Mouse (Mus musculus): Measurements from ENCODE around the gene Dctpp1. TPM values are rescaled to one million over a fixed set of nuclear protein-coding genes. Genes with fewer than 3 reads are reported as not detected.

Gene Dctpp1
- polyA plus RNA-seq, 1 experiment from 2014 or later = 96.8 TPM

- H3K4me1 ChIP-seq (ENCODE audit: insufficient read depth) = peaks cover 18% of the 10 kb centered on the region
- DNase-seq = peak; percentile 37
These were observed 12.8 kb upstream of the Dctpp1 start for GRCm38 (mm10) chr7:127273118-127273923.

GRCm38 (mm10) chr7:127272566-127272965 lies 12.1 kb upstream of the Dctpp1 start:
- Histone ChIP-seq H3K27ac (ENCODE audit: low read depth) (peak overlapping the region; percentile 94), H3K27me3 (ENCODE audit: insufficient read depth, low read length) (no peaks in the 10 kb centered on the region), H3K4me1 (ENCODE audit: insufficient read depth) (peaks cover 11% of the 10 kb centered on the region; the same call in 1 of the 2 replicates), H3K9me3 (ENCODE audit: low read length) (peaks cover 6% of the 10 kb centered on the region; the same call in 1 of the 2 replicates), H3K36me3 (replicated peaks; ENCODE audit: insufficient read depth, low read length) (peaks cover 9% of the 10 kb centered on the region), H3K9ac (replicated peaks) (peak overlapping the region; percentile 98), H3K4me2 (ENCODE audit: low read depth, low read length) (peak overlapping the region; percentile 96), H3K4me3 (ENCODE audit: low read depth, low read length) (peak overlapping the region; percentile 87)
- WGBS (ENCODE audit: insufficient replicate concordance) = 79% methylated on average over 15 of the region's 15 CpGs
- no peak for ATAC-seq
- no peak for DNase-seq
- no peak for TF ChIP-seq CTCF (IDR thresholded peaks at IDR 0.05; ENCODE audit: low read depth)
- TF ChIP-seq EP300 (IDR thresholded peaks at IDR 0.05; ENCODE audit: low read depth) = no peak

More at GRCm38 (mm10) chr7:127273118-127273923, 12.8 kb upstream of the Dctpp1 start:
- Histone ChIP-seq H3K36me3 (replicated peaks; ENCODE audit: insufficient read depth, low read length) (peaks cover 9% of the 10 kb centered on the region), H3K9me3 (ENCODE audit: low read length) (peaks cover 4% of the 10 kb centered on the region; the same call in 1 of the 2 replicates), H3K4me3 (ENCODE audit: low read depth, low read length) (peak overlapping the region; percentile 87), H3K9ac (replicated peaks) (peak overlapping the region; percentile 98), H3K27ac (ENCODE audit: low read depth) (peak overlapping the region; percentile 94), H3K27me3 (ENCODE audit: insufficient read depth, low read length) (no peaks in the 10 kb centered on the region), H3K4me2 (ENCODE audit: low read depth, low read length) (peak overlapping the region; percentile 96)
- TF ChIP-seq CTCF (IDR thresholded peaks at IDR 0.05; ENCODE audit: low read depth) = no peak
- peak; percentile 12 for ATAC-seq
- 10% methylated on average over 41 of the region's 50 CpGs for WGBS (ENCODE audit: insufficient replicate concordance)

- Histone ChIP-seq H3K4me1 (ENCODE audit: insufficient read depth) (peaks cover 11% of the 10 kb centered on the region; the same call in 1 of the 2 replicates), H3K4me2 (ENCODE audit: low read depth, low read length) (peak overlapping the region; percentile 96), H3K27ac (ENCODE audit: low read depth) (peak overlapping the region; percentile 73), H3K9ac (replicated peaks) (peak overlapping the region; percentile 53), H3K27me3 (ENCODE audit: insufficient read depth, low read length) (no peaks in the 10 kb centered on the region), H3K9me3 (ENCODE audit: low read length) (peaks cover 6% of the 10 kb centered on the region; the same call in 1 of the 2 replicates), H3K36me3 (replicated peaks; ENCODE audit: insufficient read depth, low read length) (peaks cover 9% of the 10 kb centered on the region), H3K4me3 (ENCODE audit: low read depth, low read length) (peak overlapping the region; percentile 87)
- DNase-seq = no peak
- 84% methylated on average over 4 of the region's 4 CpGs for WGBS (ENCODE audit: insufficient replicate concordance)
- TF ChIP-seq CTCF (IDR thresholded peaks at IDR 0.05; ENCODE audit: low read depth) (no peak), EP300 (IDR thresholded peaks at IDR 0.05; ENCODE audit: low read depth) (no peak)
- no peak for ATAC-seq
These were observed 10.6 kb upstream of the Dctpp1 start for GRCm38 (mm10) chr7:127271093-127271492.

GRCm38 (mm10) chr7:127270666-127271065 lies 10.2 kb upstream of the Dctpp1 start:
- H3K9me3 ChIP-seq (ENCODE audit: low read length) = peaks cover 6% of the 10 kb centered on the region; the same call in 1 of the 2 replicates
- peak overlapping the region; percentile 96 for H3K4me2 ChIP-seq (ENCODE audit: low read depth, low read length)
- no peaks in the 10 kb centered on the region for H3K27me3 ChIP-seq (ENCODE audit: insufficient read depth, low read length)
- peak overlapping the region; percentile 87; the same call in 1 of the 2 replicates for H3K4me3 ChIP-seq (ENCODE audit: low read depth, low read length)
- peak overlapping the region; percentile 53 for H3K9ac ChIP-seq (replicated peaks)
- DNase-seq = no peak
- ATAC-seq = no peak
- TF ChIP-seq CTCF (IDR thresholded peaks at IDR 0.05; ENCODE audit: low read depth) = no peak
- TF ChIP-seq EP300 (IDR thresholded peaks at IDR 0.05; ENCODE audit: low read depth) = no peak
- peaks cover 9% of the 10 kb centered on the region for H3K36me3 ChIP-seq (replicated peaks; ENCODE audit: insufficient read depth, low read length)
- peaks cover 11% of the 10 kb centered on the region; the same call in 1 of the 2 replicates for H3K4me1 ChIP-seq (ENCODE audit: insufficient read depth)
- WGBS (ENCODE audit: insufficient replicate concordance) = 57% methylated on average over 5 of the region's 5 CpGs
- peak overlapping the region; percentile 73 for H3K27ac ChIP-seq (ENCODE audit: low read depth)

GRCm38 (mm10) chr7:127270256-127270655 lies 9.7 kb upstream of the Dctpp1 start:
- H3K9me3 ChIP-seq (ENCODE audit: low read length) = peaks cover 6% of the 10 kb centered on the region; the same call in 1 of the 2 replicates
- H3K36me3 ChIP-seq (replicated peaks; ENCODE audit: insufficient read depth, low read length) = peaks cover 9% of the 10 kb centered on the region
- WGBS (ENCODE audit: insufficient replicate concordance) = 58% methylated on average over 2 of the region's 2 CpGs
- H3K4me2 ChIP-seq (ENCODE audit: low read depth, low read length) = peak overlapping the region; percentile 96; the same call in 1 of the 2 replicates
- peaks cover 11% of the 10 kb centered on the region; the same call in 1 of the 2 replicates for H3K4me1 ChIP-seq (ENCODE audit: insufficient read depth)
- H3K27me3 ChIP-seq (ENCODE audit: insufficient read depth, low read length) = no peaks in the 10 kb centered on the region
- H3K9ac ChIP-seq (replicated peaks) = no peak overlapping the region
- peak; percentile 14; the same call in 1 of the 2 replicates for ATAC-seq
- H3K4me3 ChIP-seq (ENCODE audit: low read depth, low read length) = no peak overlapping the region
- H3K27ac ChIP-seq (ENCODE audit: low read depth) = peak overlapping the region; percentile 73
- TF ChIP-seq EP300 (IDR thresholded peaks at IDR 0.05; ENCODE audit: low read depth) = 0 out of 2 replicates have a peak, but pooled peaks have one; percentile 11
- no peak for TF ChIP-seq CTCF (IDR thresholded peaks at IDR 0.05; ENCODE audit: low read depth)
- peak; percentile 29 for DNase-seq

GRCm38 (mm10) chr7:127263526-127263925 lies 3.0 kb upstream of the Dctpp1 start:
- no peak overlapping the region for H3K4me2 ChIP-seq (ENCODE audit: low read depth, low read length)
- no peak overlapping the region for H3K9ac ChIP-seq (replicated peaks)
- DNase-seq = no peak
- no peaks in the 10 kb centered on the region for H3K36me3 ChIP-seq (replicated peaks; ENCODE audit: insufficient read depth, low read length)
- no peak for TF ChIP-seq EP300 (IDR thresholded peaks at IDR 0.05; ENCODE audit: low read depth)
- no peak for TF ChIP-seq CTCF (IDR thresholded peaks at IDR 0.05; ENCODE audit: low read depth)
- ATAC-seq = no peak
- H3K4me3 ChIP-seq (ENCODE audit: low read depth, low read length) = no peak overlapping the region
- no peaks in the 10 kb centered on the region for H3K27me3 ChIP-seq (ENCODE audit: insufficient read depth, low read length)
- H3K9me3 ChIP-seq (ENCODE audit: low read length) = peaks cover 4% of the 10 kb centered on the region; the same call in 1 of the 2 replicates
- H3K4me1 ChIP-seq (ENCODE audit: insufficient read depth) = peaks cover 28% of the 10 kb centered on the region
- H3K27ac ChIP-seq (ENCODE audit: low read depth) = no peak overlapping the region
- WGBS (ENCODE audit: insufficient replicate concordance) = 92% methylated on average over 3 of the region's 3 CpGs

All from liver, postnatal 0 days (tissue).